Mouse (Mus musculus) cerebellum, adult 9-11 months (tissue): ENCODE data around the gene Inafm2.

Experiments
- DNase-seq: peaks from one replicate; pipeline ENCODE4 v3.0.0; 2022

The Inafm2 gene

DNA sequence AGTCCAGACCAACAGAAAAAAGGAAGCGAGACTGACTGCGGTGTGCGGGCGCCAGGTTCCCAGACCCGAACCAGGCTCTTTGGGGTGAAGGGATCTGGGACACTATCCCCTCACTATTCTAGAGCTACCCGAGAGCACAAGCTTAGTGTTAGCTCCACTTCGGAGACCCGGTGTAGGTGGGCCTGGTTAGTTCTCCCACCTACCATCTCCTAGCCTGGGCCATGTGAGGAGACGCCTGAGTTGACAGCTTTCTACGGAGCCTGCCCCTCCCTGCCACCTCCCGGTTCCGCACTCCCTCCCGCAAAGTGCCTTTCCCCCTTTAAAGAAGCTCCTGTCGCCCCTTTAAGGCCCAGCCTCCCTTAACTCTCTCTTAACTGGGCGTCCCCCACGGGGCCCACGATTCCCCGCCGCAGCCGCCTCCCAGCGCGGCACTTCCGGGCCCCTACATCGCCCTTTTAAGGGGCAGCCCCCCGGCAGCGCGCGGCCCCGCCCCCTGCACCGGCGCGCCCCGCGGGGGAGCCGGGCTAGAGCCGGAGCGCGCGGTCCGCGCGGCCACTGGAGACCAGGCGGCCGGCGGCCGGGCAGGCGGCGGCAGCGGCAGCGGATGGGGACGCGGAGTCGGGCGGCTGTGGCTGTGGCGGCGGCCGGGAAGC is at the start of gene Inafm2:
Gene Inafm2 (plus strand): TSS at position 527 of the 653 bp plus-strand sequence.
- DNase-seq, result peak; percentile 95

DNA sequence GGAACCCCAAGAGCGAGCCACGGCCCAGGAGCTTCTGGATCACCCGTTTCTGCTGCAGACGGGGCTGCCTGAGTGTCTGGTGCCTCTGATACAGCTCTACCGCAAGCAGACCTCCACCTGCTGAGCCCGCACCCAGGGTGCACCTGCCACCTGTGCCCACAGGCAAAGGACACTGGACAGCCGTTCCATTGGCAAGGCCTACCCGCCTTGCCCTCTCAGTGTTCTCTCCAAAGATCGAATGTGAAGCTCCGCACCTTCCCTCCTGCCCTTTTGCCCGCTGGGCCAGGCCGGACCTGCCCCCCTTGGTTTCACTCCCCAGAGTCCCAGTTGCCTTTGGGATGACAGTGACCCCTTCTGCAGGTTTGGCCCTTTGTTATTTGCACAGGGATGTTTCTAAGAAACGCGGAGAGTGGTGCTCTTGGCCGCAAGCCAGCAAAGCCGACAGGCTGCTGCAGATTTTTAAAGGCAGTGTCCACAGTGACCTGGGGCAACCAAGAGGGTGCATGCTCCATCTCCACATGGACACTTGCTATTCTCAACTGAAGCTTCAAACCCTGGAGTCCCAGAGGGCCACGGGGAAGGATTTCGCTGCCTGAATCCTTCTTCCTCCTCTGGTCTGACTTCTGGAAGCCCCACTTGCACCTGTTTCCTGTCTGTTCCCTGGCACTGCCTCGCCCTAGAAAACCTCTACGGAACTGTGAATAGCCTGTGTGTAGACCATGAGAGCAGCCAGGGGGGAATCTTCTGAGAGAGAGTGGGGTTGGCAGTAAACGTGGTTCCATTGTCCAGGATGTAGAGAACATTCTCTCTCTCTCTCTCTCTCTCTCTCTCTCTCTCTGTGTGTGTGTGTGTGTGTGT is 48.9 kb upstream of the Inafm2 start:
- peak; percentile 21 for DNase-seq

GRCm38 (mm10) chr2:118697311-118697877 is 48.2 kb upstream of the Inafm2 start:
- DNase-seq, result no peak

GRCm38 (mm10) chr2:118697955-118698354 is 47.6 kb upstream of the Inafm2 start:
- no peak for DNase-seq

- peak; percentile 54 for DNase-seq
Observed at GRCm38 (mm10) chr2:118700179-118701062, 45.1 kb upstream of the Inafm2 start.

- DNase-seq, result no peak
Observed at GRCm38 (mm10) chr2:118701161-118701560, 44.4 kb upstream of the Inafm2 start.

- DNase-seq, result no peak
Observed at GRCm38 (mm10) chr2:118701971-118702882, 43.3 kb upstream of the Inafm2 start.

- DNase-seq, result no peak
Observed at GRCm38 (mm10) chr2:118702883-118703761, 42.4 kb upstream of the Inafm2 start.

- DNase-seq, result no peak
Observed at GRCm38 (mm10) chr2:118703913-118704730, 41.4 kb upstream of the Inafm2 start, which contains the start of gene Ankrd63. Ankrd63 (minus strand) TSS chr2:118703963.

- DNase-seq, result no peak
Observed at GRCm38 (mm10) chr2:118706436-118706835, 39.1 kb upstream of the Inafm2 start.

DNA sequence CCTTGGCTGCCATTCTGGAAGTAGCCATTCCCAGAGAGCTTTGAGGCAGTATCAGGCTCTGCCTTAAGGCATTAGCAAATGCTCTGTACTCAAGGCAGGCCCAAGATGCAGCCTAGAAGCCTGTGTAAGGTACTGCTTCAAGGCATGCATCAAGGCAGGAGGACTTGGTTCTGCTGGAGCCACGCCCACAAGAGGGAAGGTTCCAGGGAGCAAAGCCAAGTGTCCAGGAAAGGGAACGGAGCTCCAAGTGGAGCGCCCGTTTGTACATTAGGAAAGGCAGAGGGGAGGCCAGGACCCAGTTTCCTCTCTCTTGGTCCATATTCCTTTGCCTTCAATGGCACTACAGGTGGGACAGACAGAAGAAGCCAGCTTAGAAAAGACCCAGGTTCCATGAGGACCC is 37.1 kb upstream of the Inafm2 start:
- DNase-seq, result no peak

- no peak for DNase-seq
Observed at GRCm38 (mm10) chr2:118709655-118710221, 35.8 kb upstream of the Inafm2 start.

DNA sequence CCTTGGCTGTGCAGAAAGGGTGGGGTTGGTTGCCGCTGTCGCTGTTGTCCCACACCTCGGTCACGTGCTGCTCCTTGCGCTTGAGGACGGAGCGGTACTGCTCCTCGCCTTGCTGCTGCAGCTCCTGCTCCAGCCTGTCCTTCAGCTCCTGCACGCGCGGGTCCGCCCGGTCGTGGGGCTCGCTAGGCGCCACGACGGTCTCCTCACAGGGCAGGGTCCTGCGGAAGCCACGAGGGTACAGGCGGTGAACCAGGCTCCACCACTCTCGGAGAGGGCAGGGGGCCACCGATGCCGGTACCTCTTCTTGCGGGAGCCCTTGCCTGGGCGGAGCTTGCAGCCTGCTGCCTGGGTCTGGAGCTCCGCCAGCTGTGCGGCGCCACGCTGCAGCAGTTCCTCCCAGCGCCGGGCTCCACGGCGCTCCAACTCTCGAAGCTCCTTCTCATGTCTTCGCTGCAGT is 34.5 kb upstream of the Inafm2 start:
- peak; percentile 19 for DNase-seq

DNA sequence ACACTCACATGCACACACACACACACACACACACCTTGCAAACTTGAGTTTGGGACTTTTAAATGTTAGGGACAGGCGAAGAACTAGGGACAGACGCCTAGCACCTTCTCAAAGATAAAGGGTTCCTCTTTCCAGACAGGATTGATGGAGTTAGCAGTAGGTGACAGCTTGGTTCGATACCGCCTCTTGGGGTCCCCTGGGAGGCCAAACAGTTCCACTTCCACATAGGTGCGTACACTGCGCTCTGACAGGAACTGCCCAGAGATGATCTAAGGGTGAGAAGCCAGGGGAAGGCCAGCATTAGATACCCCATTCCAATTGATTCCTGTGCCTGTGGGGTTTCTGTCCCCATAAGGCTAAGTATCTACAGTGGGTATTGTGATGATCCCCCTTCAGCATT is 31.9 kb upstream of the Inafm2 start:
- no peak for DNase-seq

DNA sequence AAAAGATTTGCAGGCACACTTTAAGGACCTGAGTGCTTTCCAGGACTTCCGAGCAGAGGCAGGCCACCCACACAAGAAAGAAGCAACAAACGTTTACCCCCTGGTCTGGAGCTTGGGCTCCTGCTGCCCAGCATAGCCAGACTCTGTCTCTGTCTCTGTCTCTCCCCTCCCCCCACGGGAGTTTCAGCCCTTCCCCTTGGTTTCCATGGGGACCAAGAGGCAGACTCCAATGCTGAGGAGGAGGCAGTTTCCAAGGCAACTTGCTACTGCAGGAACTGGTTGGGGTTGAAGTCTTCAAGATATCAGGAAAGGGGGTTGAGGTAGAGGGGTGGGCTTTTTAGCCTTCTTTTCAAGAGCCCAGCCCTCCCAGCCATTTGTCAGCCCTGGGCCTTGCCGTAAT is 31.3 kb upstream of the Inafm2 start:
- no peak for DNase-seq

- no peak for DNase-seq
Observed at GRCm38 (mm10) chr2:118716677-118717076, 28.9 kb upstream of the Inafm2 start.

DNA sequence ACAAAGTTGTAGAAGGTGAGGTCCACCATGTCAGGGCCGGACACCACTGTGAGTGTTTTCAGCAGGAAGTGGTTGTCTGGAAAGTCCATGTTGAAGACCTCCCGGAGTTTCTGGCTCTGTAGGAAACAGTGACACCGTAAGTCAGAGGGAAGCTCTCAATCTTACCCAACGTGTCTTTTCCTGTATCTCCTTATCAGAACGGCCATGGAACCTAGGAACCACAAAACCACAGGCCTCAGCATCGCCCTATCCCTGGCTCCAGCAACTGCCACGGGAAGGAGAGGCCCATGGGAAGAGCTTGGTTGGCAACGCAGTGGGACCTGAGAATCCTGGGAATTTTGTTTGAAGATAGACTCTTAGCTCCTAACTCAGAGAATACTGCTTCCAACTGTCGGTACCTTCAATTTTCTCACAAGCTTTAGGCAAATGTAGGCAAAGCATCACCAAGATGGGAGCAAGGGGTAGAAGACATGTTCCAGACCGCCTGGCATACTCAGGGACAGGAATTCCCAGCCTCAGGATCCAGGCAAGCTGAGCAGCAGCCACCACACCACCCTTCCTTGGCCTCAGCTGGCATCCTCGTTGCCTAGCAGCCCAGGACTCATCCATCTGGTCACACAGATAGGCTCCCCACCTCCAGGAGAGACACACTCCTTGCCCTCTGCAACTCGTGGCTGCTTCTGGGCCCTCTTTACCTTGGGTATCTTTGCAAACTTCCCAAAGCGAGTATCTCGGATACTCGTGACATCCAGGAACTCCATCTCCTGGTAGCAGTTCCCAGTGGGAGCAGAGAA is 21.7 kb upstream of the Inafm2 start:
- DNase-seq, result no peak

- no peak for DNase-seq
Observed at GRCm38 (mm10) chr2:118725511-118725910, 20.0 kb upstream of the Inafm2 start.
